Mouse (Mus musculus): Measurements from ENCODE around the gene Hadha. TPM values are rescaled to one million over a fixed set of nuclear protein-coding genes. Genes with fewer than 3 reads are reported as not detected.

Gene Hadha
- total RNA-seq, 1 experiment from 2014 or later = 147 TPM

GRCm38 (mm10) chr5:30072825-30073821 is 81.8 kb downstream of the Hadha start, which contains the start of gene Tyms:
Gene Tyms (minus strand): TSS chr5:30073617.
- ATAC-seq (replicated peaks; ENCODE audit: low read depth, poor library complexity, severe bottlenecking) = peak; percentile 94

DNA sequence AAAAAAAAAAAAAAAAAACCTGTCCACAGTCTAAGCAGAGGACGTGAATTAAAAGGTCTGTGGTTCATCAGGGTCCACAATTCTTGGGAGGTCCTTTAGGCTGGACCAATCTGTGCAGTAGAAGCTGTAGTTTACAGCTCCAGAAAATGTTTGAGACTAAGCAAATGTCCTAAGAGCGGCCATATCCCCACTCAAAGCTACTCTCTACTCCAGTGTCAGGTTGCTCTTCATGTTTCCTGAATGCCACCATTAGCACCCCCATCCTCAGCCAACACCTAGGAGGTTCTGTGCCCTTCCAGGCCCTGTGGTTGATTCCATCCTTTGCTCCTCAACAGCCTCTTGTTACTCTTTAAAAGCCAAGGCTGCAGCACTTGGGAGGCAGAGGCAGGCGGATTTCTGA is 82.6 kb downstream of the Hadha start:
- no peak for ATAC-seq (replicated peaks; ENCODE audit: low read depth, poor library complexity, severe bottlenecking)

DNA sequence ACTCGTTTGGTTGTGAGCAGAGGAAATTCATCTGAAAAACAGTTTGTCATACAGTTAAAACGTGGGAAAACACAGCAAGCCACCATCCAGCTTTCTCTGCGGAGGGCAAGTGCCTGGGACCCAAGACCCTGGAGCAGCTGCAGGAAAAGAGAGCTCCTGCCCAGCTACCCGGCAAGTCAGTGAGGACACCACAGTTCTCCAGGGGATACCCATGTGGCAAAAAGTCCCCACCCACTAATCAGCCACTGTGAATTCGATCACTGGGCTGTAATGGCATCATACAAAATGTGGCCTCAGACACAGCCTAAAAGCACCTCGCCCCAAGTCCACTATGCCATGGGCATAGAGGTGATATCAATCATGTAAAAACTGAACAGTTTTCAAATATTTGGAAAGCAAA is 83.3 kb downstream of the Hadha start:
- no peak for ATAC-seq (replicated peaks; ENCODE audit: low read depth, poor library complexity, severe bottlenecking)

Other genes with a start within 250 kb of the Hadha start
- gene Il6, start 142.0 kb downstream of the Hadha start, total RNA-seq (2017) = 0.19 and 2.3 TPM in 2 replicates
- gene Tyms, start 81.5 kb downstream of the Hadha start, total RNA-seq (2017) = 112 and 152 TPM in 2 replicates
- not detected in 2 replicates for gene Garem2, start 50.0 kb downstream of the Hadha start, total RNA-seq (2017)
- gene 3110082J24Rik, start 49.1 kb downstream of the Hadha start, total RNA-seq (2017) = not detected in 2 replicates
- gene Hadhb, start 86 bp upstream of the Hadha start, total RNA-seq (2017) = 66.7 and 76.6 TPM in 2 replicates
- gene Adgrf3, start 50.6 kb upstream of the Hadha start, total RNA-seq (2017) = not detected in 2 replicates
- gene Selenoi, start 77.4 kb upstream of the Hadha start, total RNA-seq (2017) = 39.6 and 69.2 TPM in 2 replicates
- not detected in 2 replicates for gene Drc1, start 126.2 kb upstream of the Hadha start, total RNA-seq (2017)